Mouse (Mus musculus): ENCODE results near the gene Ttll3.

- TF ChIP-seq CTCF (IDR thresholded peaks at IDR 0.05; ENCODE audit: low read depth, low read length) (no peak), EP300 (IDR thresholded peaks at IDR 0.05; ENCODE audit: insufficient read depth, low read depth, low read length) (no peak)
Measured at GRCm38 (mm10) chr6:113380480-113380879, 8.6 kb upstream of the Ttll3 start.

Measured in ES-Bruce4 (cell line).